Mouse (Mus musculus) embryonic facial prominence, embryonic 13.5 days (tissue): ENCODE data around the gene Nid2. TPM values are rescaled to one million over a fixed set of nuclear protein-coding genes. Genes with fewer than 3 reads are reported as not detected.

Source experiments
- ATAC-seq: fragments of 200-750 bp; cut with Nextera tagmentation; 2 replicates; pipeline ENCODE4 v1.8.0; 2017; ENCODE audit warnings: low read depth; ENCODE audit not compliant: insufficient number of reproducible peaks, insufficient read depth, low FRiP score, low TSS enrichment
- H3K27ac ChIP-seq: fragments of 300-500 bp; sonication (generic); 2 replicates; pipeline ENCODE4 v1.5.1; 2015; ENCODE audit warnings: moderate library complexity, mild to moderate bottlenecking, inconsistent platforms
- H3K27me3 ChIP-seq: fragments of 300-500 bp; sonication (generic); 2 replicates; pipeline ENCODE4 v1.6.1; 2015; ENCODE audit warnings: mild to moderate bottlenecking, inconsistent platforms
- H3K36me3 ChIP-seq: fragments of 300-500 bp; sonication (generic); 2 replicates; pipeline ENCODE4 v1.6.1; 2015; ENCODE audit warnings: mild to moderate bottlenecking, inconsistent platforms
- H3K4me1 ChIP-seq: fragments of 300-500 bp; sonication (generic); 2 replicates; pipeline ENCODE4 v1.6.1; 2015; ENCODE audit warnings: inconsistent platforms
- H3K4me2 ChIP-seq: fragments of 300-500 bp; sonication (generic); 2 replicates; pipeline ENCODE4 v1.6.1; 2015; ENCODE audit warnings: moderate library complexity, mild to moderate bottlenecking, inconsistent platforms
- H3K4me3 ChIP-seq: fragments of 300-500 bp; sonication (generic); 2 replicates; pipeline ENCODE4 v1.5.1; 2015; ENCODE audit warnings: mild to moderate bottlenecking, inconsistent platforms
- H3K9ac ChIP-seq: fragments of 300-500 bp; sonication (generic); 2 replicates; pipeline ENCODE4 v1.6.1; 2015; ENCODE audit warnings: mild to moderate bottlenecking, inconsistent platforms
- H3K9me3 ChIP-seq: fragments of 300-500 bp; sonication (generic); 2 replicates; pipeline ENCODE4 v1.6.1; 2016; ENCODE audit warnings: inconsistent platforms
- WGBS: fragments of 180-500 bp; shearing (Covaris S2); methylation state at CpG from one replicate; pipeline ENCODE4 v1.1.7; 2015; ENCODE audit warnings: mixed read lengths; 5-methylcytosine and 5-hydroxymethylcytosine counted together
- polyA plus RNA-seq: library from polyadenylated mRNA; unstranded; fragments of >200 nt; fragmentation: Nextera tagmentation; extraction: Ambion mirVana; gene quantifications from 2 replicates; pipeline ENCODE4 v1.2.1, GENCODE M21; 2015

Gene Nid2
- polyA plus RNA-seq, 1 experiment from 2014 or later, result 56.4 TPM

- Histone ChIP-seq H3K9me3 (no peaks in the 10 kb centered on the region), H3K9ac (no peak overlapping the region), H3K4me3 (no peak overlapping the region), H3K27ac (no peak overlapping the region), H3K4me1 (peaks cover 22% of the 10 kb centered on the region), H3K4me2 (no peak overlapping the region), H3K27me3 (no peaks in the 10 kb centered on the region), H3K36me3 (peaks cover 20% of the 10 kb centered on the region)
- WGBS, result 90% methylated on average over 6 of the region's 6 CpGs
- no peak for ATAC-seq
Observed at GRCm38 (mm10) chr14:19768648-19769047, 17.6 kb downstream of the Nid2 start.

GRCm38 (mm10) chr14:19769441-19770200 is 18.6 kb downstream of the Nid2 start:
- no peak for ATAC-seq
- H3K4me3 ChIP-seq, result no peak overlapping the region
- H3K9ac ChIP-seq, result no peak overlapping the region
- 25% methylated on average over 6 of the region's 6 CpGs for WGBS
- H3K36me3 ChIP-seq, result peaks cover 20% of the 10 kb centered on the region
- H3K4me2 ChIP-seq, result no peak overlapping the region
- H3K4me1 ChIP-seq, result peaks cover 26% of the 10 kb centered on the region
- H3K27ac ChIP-seq, result no peak overlapping the region; the same call in 1 of the 2 replicates
- H3K27me3 ChIP-seq, result no peaks in the 10 kb centered on the region
- no peaks in the 10 kb centered on the region for H3K9me3 ChIP-seq

- peaks cover 20% of the 10 kb centered on the region for H3K4me1 ChIP-seq
Observed at GRCm38 (mm10) chr14:19771173-19771572, 20.1 kb downstream of the Nid2 start.

GRCm38 (mm10) chr14:19774036-19774628 is 23.1 kb downstream of the Nid2 start:
- WGBS, result 71% methylated on average over 13 of the region's 13 CpGs
- Histone ChIP-seq H3K9me3 (no peaks in the 10 kb centered on the region), H3K4me2 (no peak overlapping the region), H3K27ac (no peak overlapping the region), H3K4me1 (peaks cover 9% of the 10 kb centered on the region; the same call in 1 of the 2 replicates), H3K36me3 (peaks cover 5% of the 10 kb centered on the region), H3K4me3 (no peak overlapping the region), H3K27me3 (no peaks in the 10 kb centered on the region), H3K9ac (no peak overlapping the region)
- ATAC-seq, result no peak

More at GRCm38 (mm10) chr14:19771173-19771572, 20.1 kb downstream of the Nid2 start:
- Histone ChIP-seq H3K4me3 (no peak overlapping the region), H3K27me3 (no peaks in the 10 kb centered on the region), H3K27ac (no peak overlapping the region), H3K36me3 (peaks cover 7% of the 10 kb centered on the region), H3K4me2 (no peak overlapping the region), H3K9ac (no peak overlapping the region), H3K9me3 (no peaks in the 10 kb centered on the region)
- no peak for ATAC-seq
- WGBS, result 66% methylated on average over 7 of the region's 7 CpGs

- Histone ChIP-seq H3K9me3 (no peaks in the 10 kb centered on the region), H3K4me1 (peaks cover 4% of the 10 kb centered on the region; the same call in 1 of the 2 replicates), H3K36me3 (peaks cover 17% of the 10 kb centered on the region), H3K9ac (no peak overlapping the region), H3K4me3 (no peak overlapping the region), H3K27me3 (no peaks in the 10 kb centered on the region), H3K27ac (no peak overlapping the region), H3K4me2 (no peak overlapping the region)
- no peak for ATAC-seq
- 90% methylated on average over 4 of the region's 4 CpGs for WGBS
Observed at GRCm38 (mm10) chr14:19775491-19775890, 24.4 kb downstream of the Nid2 start.

GRCm38 (mm10) chr14:19776179-19776578 is 25.1 kb downstream of the Nid2 start:
- H3K27me3 ChIP-seq, result no peaks in the 10 kb centered on the region
- H3K4me1 ChIP-seq, result peaks cover 4% of the 10 kb centered on the region; the same call in 1 of the 2 replicates
- H3K4me2 ChIP-seq, result no peak overlapping the region
- H3K27ac ChIP-seq, result no peak overlapping the region
- WGBS, result 97% methylated on average over 5 of the region's 5 CpGs
- H3K36me3 ChIP-seq, result peaks cover 24% of the 10 kb centered on the region
- no peak overlapping the region for H3K9ac ChIP-seq
- no peaks in the 10 kb centered on the region for H3K9me3 ChIP-seq
- no peak for ATAC-seq
- no peak overlapping the region for H3K4me3 ChIP-seq

GRCm38 (mm10) chr14:19776890-19777289 is 25.8 kb downstream of the Nid2 start:
- H3K27me3 ChIP-seq, result no peaks in the 10 kb centered on the region
- H3K4me1 ChIP-seq, result peaks cover 4% of the 10 kb centered on the region; the same call in 1 of the 2 replicates
- H3K36me3 ChIP-seq, result peaks cover 28% of the 10 kb centered on the region
- H3K27ac ChIP-seq, result no peak overlapping the region
- no peak overlapping the region for H3K4me3 ChIP-seq
- WGBS, result 54% methylated on average over 6 of the region's 6 CpGs
- H3K9ac ChIP-seq, result no peak overlapping the region
- ATAC-seq, result no peak
- H3K9me3 ChIP-seq, result no peaks in the 10 kb centered on the region
- H3K4me2 ChIP-seq, result no peak overlapping the region

GRCm38 (mm10) chr14:19777365-19777764 is 26.3 kb downstream of the Nid2 start:
- Histone ChIP-seq H3K4me3 (no peak overlapping the region), H3K9me3 (no peaks in the 10 kb centered on the region), H3K27me3 (no peaks in the 10 kb centered on the region), H3K4me1 (peaks cover 4% of the 10 kb centered on the region; the same call in 1 of the 2 replicates), H3K9ac (no peak overlapping the region), H3K36me3 (peaks cover 30% of the 10 kb centered on the region), H3K27ac (no peak overlapping the region), H3K4me2 (no peak overlapping the region)
- ATAC-seq, result no peak
- 91% methylated on average over 6 of the region's 6 CpGs for WGBS

GRCm38 (mm10) chr14:19777945-19778344 is 26.9 kb downstream of the Nid2 start:
- 86% methylated on average over 13 of the region's 13 CpGs for WGBS

GRCm38 (mm10) chr14:19785797-19786588 is 34.9 kb downstream of the Nid2 start:
- ATAC-seq, result no peak
- Histone ChIP-seq H3K4me2 (no peak overlapping the region), H3K9ac (no peak overlapping the region), H3K9me3 (no peaks in the 10 kb centered on the region), H3K4me1 (no peaks in the 10 kb centered on the region), H3K4me3 (no peak overlapping the region), H3K27ac (no peak overlapping the region), H3K27me3 (no peaks in the 10 kb centered on the region), H3K36me3 (peaks cover 17% of the 10 kb centered on the region; the same call in 1 of the 2 replicates)
- WGBS, result 87% methylated on average over 9 of the region's 9 CpGs

More at GRCm38 (mm10) chr14:19777945-19778344, 26.9 kb downstream of the Nid2 start:
- H3K4me1 ChIP-seq, result peaks cover 4% of the 10 kb centered on the region; the same call in 1 of the 2 replicates
- H3K4me2 ChIP-seq, result no peak overlapping the region
- no peak overlapping the region for H3K27ac ChIP-seq
- H3K27me3 ChIP-seq, result no peaks in the 10 kb centered on the region
- H3K4me3 ChIP-seq, result no peak overlapping the region
- H3K36me3 ChIP-seq, result peaks cover 30% of the 10 kb centered on the region
- H3K9me3 ChIP-seq, result no peaks in the 10 kb centered on the region
- ATAC-seq, result no peak
- no peak overlapping the region for H3K9ac ChIP-seq

- Histone ChIP-seq H3K36me3 (peaks cover 23% of the 10 kb centered on the region), H3K27me3 (no peaks in the 10 kb centered on the region), H3K27ac (no peak overlapping the region), H3K9me3 (no peaks in the 10 kb centered on the region), H3K4me2 (no peak overlapping the region), H3K9ac (no peak overlapping the region), H3K4me3 (no peak overlapping the region), H3K4me1 (no peaks in the 10 kb centered on the region)
- ATAC-seq, result no peak
- WGBS, result 77% methylated on average over 1 of the region's 1 CpGs
Observed at GRCm38 (mm10) chr14:19788443-19788842, 37.4 kb downstream of the Nid2 start.
